Mouse (Mus musculus) hematopoietic stem cell, adult 5-6 weeks (primary cell): ENCODE measurements around the gene Cfap36. TPM values are rescaled to one million over a fixed set of nuclear protein-coding genes. Genes with fewer than 3 reads are reported as not detected.

Experiments used
- ATAC-seq, 2 experiments: fragments of 125-278 bp in 1 of 2; replicated peaks in 1 of 2; 2 replicates each; pipeline ENCODE4 v1.8.0; 2016 to 2017; ENCODE audit warnings: inconsistent platforms in 2 of 2, mild to moderate bottlenecking in 2 of 2, moderate number of reproducible peaks in 2 of 2, low read depth in 1 of 2, moderate TSS enrichment in 1 of 2; ENCODE audit not compliant: low FRiP score in 2 of 2, poor library complexity in 2 of 2, severe bottlenecking in 2 of 2, insufficient read depth in 1 of 2, low TSS enrichment in 1 of 2
- total RNA-seq: library from RNA; stranded (forward); fragments of 172-1452, 232-1000 nt; gene quantifications from 2 replicates; pipeline ENCODE4 v1.2.3, GENCODE M21; 2017

Gene Cfap36
- total RNA-seq, 1 experiment from 2014 or later: 65.3 TPM

DNA sequence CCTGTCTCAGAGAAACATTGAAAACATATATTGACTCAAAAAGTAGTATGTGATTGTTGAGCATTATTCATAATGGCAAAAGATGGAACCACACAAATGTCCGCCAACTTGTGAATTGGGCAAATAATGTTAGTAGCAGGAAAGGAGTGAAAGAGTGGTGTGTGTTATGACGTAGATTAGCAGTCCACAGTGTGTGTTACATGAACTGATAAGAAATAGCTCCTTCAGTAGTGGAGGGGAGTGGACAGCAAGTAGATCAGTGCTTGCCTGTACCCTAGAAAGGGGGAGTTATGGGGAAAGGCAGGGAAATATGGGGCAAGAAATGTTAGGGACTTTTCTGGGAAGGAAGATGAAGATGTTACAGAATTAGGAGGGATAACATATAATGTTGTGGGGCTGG lies 31.0 kb downstream of the Cfap36 start:
- no peak for ATAC-seq

DNA sequence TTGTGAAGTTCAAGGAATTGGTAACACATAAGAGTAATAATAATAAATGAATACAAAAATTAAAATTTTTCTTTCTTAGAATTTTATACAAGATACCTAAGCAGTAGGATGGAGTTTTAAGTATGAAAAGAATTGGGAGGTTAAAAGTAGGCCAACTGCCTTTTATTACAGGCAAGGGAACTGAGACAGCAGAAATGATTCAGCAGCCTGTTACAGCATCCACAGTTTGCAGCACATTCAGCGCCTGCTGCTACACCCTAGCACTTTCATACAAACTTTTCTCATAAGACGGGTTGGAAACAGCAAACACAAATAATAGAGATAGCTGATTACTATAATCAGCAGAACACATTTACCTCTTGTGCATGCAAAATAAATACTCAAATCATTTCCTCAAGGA lies 37.4 kb downstream of the Cfap36 start:
- ATAC-seq: no peak

DNA sequence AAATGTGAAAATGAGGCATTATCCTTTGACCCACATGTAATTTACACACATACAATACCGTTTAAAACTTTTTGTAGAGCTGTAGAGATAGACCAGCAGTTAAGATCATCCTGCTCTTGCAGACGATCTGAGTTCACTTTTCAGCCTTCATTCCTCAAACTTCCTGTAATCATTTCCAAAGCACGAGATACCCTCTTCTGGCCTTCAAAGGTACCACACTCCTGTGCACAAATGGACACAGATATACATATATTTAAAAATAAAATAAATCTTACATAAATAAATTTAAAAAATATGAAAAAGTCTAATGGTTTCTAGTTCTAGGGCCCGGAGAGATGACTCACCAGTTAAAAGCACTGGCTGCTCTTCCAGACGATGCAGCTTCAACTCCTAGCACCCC lies 43.6 kb downstream of the Cfap36 start:
- 0 out of 4 replicates have a peak, but pooled peaks of 1 of the 2 experiments have one; percentile 27 for ATAC-seq

GRCm38 (mm10) chr11:29188981-29189380 lies 58.2 kb downstream of the Cfap36 start:
- ATAC-seq: no peak

- no peak for ATAC-seq
Observed at GRCm38 (mm10) chr11:29181751-29182150, 65.5 kb downstream of the Cfap36 start.

- ATAC-seq: no peak
Observed at GRCm38 (mm10) chr11:29180657-29181056, 66.6 kb downstream of the Cfap36 start.

- ATAC-seq: no peak
Observed at GRCm38 (mm10) chr11:29179319-29179718, 67.9 kb downstream of the Cfap36 start.

DNA sequence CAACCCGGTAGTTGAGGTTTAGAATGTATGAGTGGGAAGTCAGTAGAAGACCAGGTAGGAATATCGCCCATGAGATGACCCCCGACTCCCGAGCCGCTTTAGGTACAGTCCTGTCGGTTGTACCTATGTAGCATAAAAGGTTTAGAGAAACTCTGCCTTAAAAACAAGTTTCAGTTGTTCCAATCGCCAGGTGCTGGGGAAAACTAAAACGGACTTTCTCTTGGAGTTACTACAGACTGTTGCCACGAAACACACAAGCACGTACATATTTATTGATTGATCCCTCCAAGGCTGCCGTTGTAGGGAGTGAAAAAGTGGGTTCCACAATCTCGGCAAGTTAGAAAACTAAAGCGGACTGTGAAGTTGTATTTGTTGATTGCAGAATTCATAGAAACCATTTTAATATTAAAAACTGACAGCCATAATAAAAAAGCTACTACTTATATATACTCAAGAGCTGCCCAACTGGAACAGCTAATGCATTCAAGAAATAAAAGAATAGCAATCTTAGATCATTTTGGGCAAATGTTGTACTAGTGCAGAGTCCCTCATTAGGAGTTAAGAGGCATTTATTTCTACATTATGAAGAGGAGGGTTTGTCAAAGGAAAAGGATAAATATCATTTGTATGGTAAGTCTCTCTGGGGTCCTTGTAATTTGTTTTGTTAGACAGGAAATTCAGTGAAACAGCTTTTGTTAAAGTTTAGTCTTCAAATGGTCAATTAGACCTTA lies 73.3 kb downstream of the Cfap36 start:
- no peak for ATAC-seq

- peak; percentile 63 to 73 for ATAC-seq
Observed at GRCm38 (mm10) chr11:29173125-29173631, 74.0 kb downstream of the Cfap36 start.

GRCm38 (mm10) chr11:29172563-29173124 lies 74.6 kb downstream of the Cfap36 start, which contains the start of gene Ppp4r3b:
Gene Ppp4r3b (plus strand): TSS chr11:29172890.
- peak; percentile 91 to 95 for ATAC-seq

DNA sequence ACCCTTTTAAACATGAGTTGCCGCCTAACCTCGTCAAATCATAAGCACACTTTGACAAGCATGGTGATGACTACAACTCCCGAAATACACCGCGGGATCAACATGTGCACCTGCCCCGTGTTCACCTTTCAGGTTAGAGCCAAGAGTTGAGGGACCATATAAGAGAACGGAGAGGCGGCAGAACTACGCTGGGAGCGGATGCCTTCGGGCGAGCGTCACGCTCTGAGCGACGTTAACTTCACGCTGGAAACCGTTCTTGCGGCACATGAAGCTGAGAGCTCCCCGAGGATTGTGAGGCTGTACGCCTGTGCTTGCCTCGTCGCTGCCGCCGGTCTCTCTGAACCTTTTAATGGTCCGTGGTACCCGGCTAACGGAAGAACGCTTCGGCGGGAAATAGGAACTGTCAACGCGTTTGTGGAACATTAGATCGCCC lies 75.2 kb downstream of the Cfap36 start:
- ATAC-seq: peak; percentile 28 to 29

Other genes starting within 250 kb of the Cfap36 start
- gene Pnpt1, start 116.7 kb downstream of the Cfap36 start, total RNA-seq: 54.3 and 64.4 TPM in 2 replicates
- 180 and 181 TPM in 2 replicates for gene Ppp4r3b, start 74.5 kb downstream of the Cfap36 start, total RNA-seq
- gene Ccdc88a, start 126.2 kb upstream of the Cfap36 start, total RNA-seq: 38.1 and 53.1 TPM in 2 replicates